Mouse (Mus musculus) testis, adult 2 months (tissue): Measurements from ENCODE around the gene Kirrel3. TPM values are rescaled to one million over a fixed set of nuclear protein-coding genes. Genes with fewer than 3 reads are reported as not detected.

Experiments
- H3K27ac ChIP-seq: fragments of 200-500 bp; 2 replicates; pipeline ENCODE4 v1.5.1; 2012; ENCODE audit warnings: low read depth, low read length; ENCODE audit not compliant: control insufficient read depth, insufficient read depth
- H3K27me3 ChIP-seq: fragments of 200-500 bp; 2 replicates; pipeline ENCODE4 v1.6.1; 2012; ENCODE audit warnings: mild to moderate bottlenecking, low read length, moderate library complexity; ENCODE audit not compliant: control insufficient read depth, insufficient read depth
- H3K36me3 ChIP-seq: fragments of 200-500 bp; 2 replicates; pipeline ENCODE4 v1.6.1; 2012; ENCODE audit warnings: mild to moderate bottlenecking, low read length; ENCODE audit not compliant: control insufficient read depth, insufficient read depth
- H3K4me1 ChIP-seq: fragments of 200-500 bp; 2 replicates; pipeline ENCODE4 v1.6.1; 2012; ENCODE audit warnings: low read length; ENCODE audit not compliant: control insufficient read depth, insufficient read depth
- H3K4me3 ChIP-seq: fragments of 200-500 bp; 2 replicates; pipeline ENCODE4 v1.5.1; 2012; ENCODE audit warnings: low read depth, mild to moderate bottlenecking, low read length, moderate library complexity, mixed read lengths; ENCODE audit not compliant: control insufficient read depth
- CTCF ChIP-seq: fragments of 200-500 bp; IDR thresholded peaks from 2 replicates; pipeline ENCODE4 v1.5.1; 2012; ENCODE audit warnings: low read depth, mild to moderate bottlenecking, inconsistent platforms, low read length, moderate library complexity; ENCODE audit not compliant: control insufficient read depth, insufficient read depth, insufficient replicate concordance
- POLR2A ChIP-seq: fragments of 200-500 bp; IDR thresholded peaks from 2 replicates; pipeline ENCODE4 v1.6.1; 2012; ENCODE audit warnings: low read depth, mild to moderate bottlenecking, inconsistent platforms, low read length, moderate library complexity; ENCODE audit not compliant: control insufficient read depth
- polyA plus RNA-seq: library from polyadenylated mRNA; depleted of rRNA; stranded (reverse); fragments of >200 nt; gene quantifications from 2 replicates; pipeline ENCODE4 v1.2.3, GENCODE M21; 2012

Kirrel3 gene
- polyA plus RNA-seq, 1 experiment, result 0.10 TPM

GRCm38 (mm10) chr9:34877799-34878198, 392.1 kb downstream of the Kirrel3 start:
- Histone ChIP-seq H3K36me3 (no peaks in the 10 kb centered on the region), H3K4me3 (no peak overlapping the region), H3K4me1 (no peaks in the 10 kb centered on the region), H3K27ac (no peak overlapping the region), H3K27me3 (no peaks in the 10 kb centered on the region)
- TF ChIP-seq POLR2A (no peak), CTCF (no peak)

- Histone ChIP-seq H3K4me1 (no peaks in the 10 kb centered on the region), H3K4me3 (no peak overlapping the region), H3K27me3 (no peaks in the 10 kb centered on the region), H3K36me3 (no peaks in the 10 kb centered on the region), H3K27ac (no peak overlapping the region)
- TF ChIP-seq POLR2A, result no peak
- TF ChIP-seq CTCF, result no peak
These were observed 396.1 kb downstream of the Kirrel3 start for GRCm38 (mm10) chr9:34881750-34882149.

- Histone ChIP-seq H3K4me1 (no peaks in the 10 kb centered on the region), H3K27ac (no peak overlapping the region), H3K27me3 (no peaks in the 10 kb centered on the region), H3K36me3 (no peaks in the 10 kb centered on the region), H3K4me3 (no peak overlapping the region)
- TF ChIP-seq POLR2A (no peak), CTCF (no peak)
These were observed 396.5 kb downstream of the Kirrel3 start for GRCm38 (mm10) chr9:34882211-34882610.

GRCm38 (mm10) chr9:34883122-34883521, 397.4 kb downstream of the Kirrel3 start:
- Histone ChIP-seq H3K27ac (no peak overlapping the region), H3K4me3 (no peak overlapping the region), H3K36me3 (no peaks in the 10 kb centered on the region)

DNA sequence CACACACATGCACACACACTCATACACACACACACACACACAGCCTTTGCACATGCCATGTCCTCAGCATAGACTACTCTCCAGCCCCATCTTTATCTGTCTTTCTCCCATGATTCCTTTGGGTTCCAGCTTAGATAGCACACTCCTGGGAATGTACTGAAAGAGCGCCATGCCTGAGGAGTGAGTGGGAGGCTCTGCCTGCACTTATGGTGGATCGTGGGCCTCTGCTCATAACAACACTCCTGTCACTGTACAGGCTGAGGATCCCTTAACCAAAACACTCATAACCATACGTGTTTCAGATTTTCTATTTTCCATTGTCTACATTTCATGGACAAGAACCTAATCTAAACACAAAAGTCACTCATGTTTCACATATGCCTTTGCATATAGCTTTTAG, 398.6 kb downstream of the Kirrel3 start:
- Histone ChIP-seq H3K27me3 (no peaks in the 10 kb centered on the region), H3K36me3 (no peaks in the 10 kb centered on the region), H3K4me1 (no peaks in the 10 kb centered on the region), H3K27ac (no peak overlapping the region), H3K4me3 (no peak overlapping the region)
- TF ChIP-seq CTCF (no peak), POLR2A (no peak)

More at GRCm38 (mm10) chr9:34883122-34883521, 397.4 kb downstream of the Kirrel3 start:
- H3K4me1 ChIP-seq, result no peaks in the 10 kb centered on the region
- TF ChIP-seq POLR2A (no peak), CTCF (no peak)
- no peaks in the 10 kb centered on the region for H3K27me3 ChIP-seq

- no peaks in the 10 kb centered on the region for H3K4me1 ChIP-seq
- H3K36me3 ChIP-seq, result no peaks in the 10 kb centered on the region
- H3K27ac ChIP-seq, result no peak overlapping the region
- no peak overlapping the region for H3K4me3 ChIP-seq
- TF ChIP-seq POLR2A, result no peak
- TF ChIP-seq CTCF, result no peak
- H3K27me3 ChIP-seq, result no peaks in the 10 kb centered on the region
These were observed 399.2 kb downstream of the Kirrel3 start for GRCm38 (mm10) chr9:34884942-34885341.

GRCm38 (mm10) chr9:34886746-34887145, 401.1 kb downstream of the Kirrel3 start:
- Histone ChIP-seq H3K27ac (no peak overlapping the region), H3K27me3 (no peaks in the 10 kb centered on the region), H3K4me3 (no peak overlapping the region), H3K36me3 (no peaks in the 10 kb centered on the region), H3K4me1 (no peaks in the 10 kb centered on the region)
- TF ChIP-seq CTCF (no peak), POLR2A (no peak)

DNA sequence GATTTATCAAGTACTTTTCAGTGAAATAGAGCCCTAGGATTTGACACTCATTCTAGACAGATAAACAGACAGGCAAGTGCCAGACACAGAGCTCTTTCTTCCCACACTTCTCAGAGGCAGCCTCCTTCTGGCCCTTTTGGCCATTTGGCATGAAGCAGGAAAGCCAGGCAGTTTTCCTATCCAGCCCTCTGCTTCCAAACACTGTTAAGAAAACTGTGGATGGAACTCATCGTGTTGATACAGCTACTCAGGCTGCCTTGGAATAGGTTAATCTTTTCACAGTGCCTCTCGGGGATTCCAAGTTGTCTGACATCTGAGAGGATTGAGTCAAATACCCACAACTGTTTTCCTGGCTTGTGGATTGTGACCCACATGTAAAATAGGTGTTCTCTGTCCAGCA, 401.5 kb downstream of the Kirrel3 start:
- Histone ChIP-seq H3K4me1 (no peaks in the 10 kb centered on the region), H3K27ac (no peak overlapping the region), H3K36me3 (no peaks in the 10 kb centered on the region), H3K4me3 (no peak overlapping the region), H3K27me3 (no peaks in the 10 kb centered on the region)
- no peak for TF ChIP-seq CTCF
- no peak for TF ChIP-seq POLR2A
